Mouse (Mus musculus) liver, embryonic 14.5 days (tissue): ENCODE measurements around the gene Zfp933.

Experiments used
- CTCF ChIP-seq: IDR thresholded peaks from 2 replicates; pipeline ENCODE4 v1.5.1; 2016; ENCODE audit warnings: antibody characterized with exemption, low read depth, control low read depth
- EP300 ChIP-seq: IDR thresholded peaks from 2 replicates; pipeline ENCODE4 v1.6.1; 2016; ENCODE audit warnings: antibody characterized with exemption, low read depth

DNA sequence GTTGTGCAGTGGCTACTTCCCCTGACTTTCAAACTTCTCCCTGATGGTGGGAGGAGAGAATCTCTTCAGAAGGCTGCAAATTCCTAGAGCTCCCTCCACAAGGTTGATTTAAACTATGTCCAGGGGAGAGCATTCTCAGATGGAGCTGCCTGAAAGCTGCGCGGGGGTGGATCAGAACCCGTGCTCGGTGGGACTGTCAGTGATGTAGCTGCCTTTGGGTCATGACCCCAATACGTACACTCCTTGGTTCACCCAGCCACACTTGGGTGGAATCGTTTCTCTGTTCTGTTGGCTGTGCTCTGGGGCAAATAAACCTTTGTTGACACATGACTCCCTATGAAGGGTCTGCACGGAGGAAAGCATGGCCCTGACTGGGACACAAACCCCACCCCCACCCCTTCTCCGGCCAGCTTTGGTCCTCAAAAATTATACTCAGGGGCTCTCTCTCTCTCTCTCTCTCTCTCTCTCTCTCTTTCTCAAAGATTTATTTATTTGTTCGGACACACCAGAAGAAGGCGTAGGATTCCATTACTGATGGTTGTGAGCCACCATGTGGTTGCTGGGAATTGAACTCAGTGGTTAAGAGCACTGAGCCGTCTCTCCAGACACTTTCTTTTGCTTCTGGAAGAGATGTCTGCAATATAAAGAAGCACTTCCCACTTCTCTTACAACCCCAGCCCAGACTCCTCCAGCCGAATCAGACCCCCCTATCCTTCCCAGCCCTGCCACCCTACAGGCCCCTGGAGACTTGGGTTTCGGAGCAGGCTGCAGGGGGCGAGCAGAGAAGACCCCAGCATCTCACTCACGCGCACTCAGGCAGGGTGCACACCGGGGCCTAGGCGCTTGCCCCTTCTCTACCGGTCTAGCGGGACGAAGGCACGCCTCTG is 19.6 kb upstream of the Zfp933 start:
- TF ChIP-seq CTCF, result no peak; the same call in 1 of the 2 replicates
- TF ChIP-seq EP300, result no peak
